ENCODE assay signal across 7 mouse cellular contexts in genomic region chr5:52617711-52618347, GRCm38 (mm10). TPM values are rescaled to one million over a fixed set of nuclear protein-coding genes. Genes with fewer than 3 reads are reported as not detected.
A peak's percentile ranks its signal among the peaks of the same experiment; 100 is the strongest.
DNase-seq lines count a peak whose midpoint lies in the region; ATAC-seq and TF ChIP-seq lines count a peak whose summit lies in the region.

No protein-coding gene starts in this region.

- 46% methylated on average over 9 of the region's 9 CpGs for WGBS in embryonic facial prominence, embryonic 15.5 days
- whole genome bisulfite sequencing in intestine, embryonic 15.5 days = 49% methylated on average over 9 of the region's 9 CpGs
- 36% methylated on average over 9 of the region's 9 CpGs for WGBS in neural tube, embryonic 13.5 days

- no peak overlapping the region for H3K9ac ChIP-seq in embryonic facial prominence, embryonic 15.5 days
- H3K9ac ChIP-seq in intestine, embryonic 15.5 days = peak overlapping the region; percentile 4; the same call in 1 of the 2 replicates
- peak overlapping the region; percentile 66 for H3K9ac ChIP-seq in neural tube, embryonic 13.5 days

- no peaks in the 10 kb centered on the region for H3K9me3 ChIP-seq in embryonic facial prominence, embryonic 15.5 days (replicated peaks)
- no peaks in the 10 kb centered on the region for H3K9me3 ChIP-seq in intestine, embryonic 15.5 days
- H3K9me3 ChIP-seq in neural tube, embryonic 13.5 days = no peaks in the 10 kb centered on the region

- intact Hi-C loops in left cerebral cortex, adult 2 months (cut with DNase I) = loop anchor here (2.0 kb wide), 1 partner anchor 51 kb away; the partner anchor contains the start of gene Lgi2
- intact Hi-C loops in left cerebral cortex, postnatal 36 days (cut with DNase I) = loop anchor here (5.0 kb wide), 1 partner anchor 51 kb away; the partner anchor contains the start of gene Lgi2
- intact Hi-C loops in gastrocnemius, postnatal 14 days (cut with DNase I; ENCODE audit: low total_unique reads) = no loop called here

- peak overlapping the region; percentile 69 for H3K4me2 ChIP-seq in embryonic facial prominence, embryonic 15.5 days (replicated peaks)
- peak overlapping the region; percentile 76 for H3K4me2 ChIP-seq in intestine, embryonic 15.5 days (replicated peaks)
- peak overlapping the region; percentile 74 for H3K4me2 ChIP-seq in neural tube, embryonic 13.5 days

- H3K27me3 ChIP-seq in embryonic facial prominence, embryonic 15.5 days = no peaks in the 10 kb centered on the region
- no peaks in the 10 kb centered on the region for H3K27me3 ChIP-seq in intestine, embryonic 15.5 days (replicated peaks)
- H3K27me3 ChIP-seq in neural tube, embryonic 13.5 days = peaks cover 5% of the 10 kb centered on the region; the same call in 1 of the 2 replicates

- H3K27ac ChIP-seq in left cerebral cortex, adult 2 months = peak overlapping the region; percentile 76
- peak overlapping the region; percentile 73; the same call in 1 of the 2 replicates for H3K27ac ChIP-seq in embryonic facial prominence, embryonic 15.5 days (replicated peaks)
- H3K27ac ChIP-seq in intestine, embryonic 15.5 days = peak overlapping the region; percentile 76
- peak overlapping the region; percentile 88 for H3K27ac ChIP-seq in neural tube, embryonic 13.5 days (replicated peaks)

- H3K4me3 ChIP-seq in left cerebral cortex, adult 2 months = no peak overlapping the region
- peak overlapping the region; percentile 39 for H3K4me3 ChIP-seq in embryonic facial prominence, embryonic 15.5 days (replicated peaks)
- H3K4me3 ChIP-seq in intestine, embryonic 15.5 days (replicated peaks) = peak overlapping the region; percentile 32
- H3K4me3 ChIP-seq in neural tube, embryonic 13.5 days = peak overlapping the region; percentile 39

- peaks cover 43% of the 10 kb centered on the region for H3K4me1 ChIP-seq in embryonic facial prominence, embryonic 15.5 days
- H3K4me1 ChIP-seq in intestine, embryonic 15.5 days (replicated peaks) = peaks cover 32% of the 10 kb centered on the region
- peaks cover 37% of the 10 kb centered on the region for H3K4me1 ChIP-seq in neural tube, embryonic 13.5 days (replicated peaks)

- no peak for DNase-seq in left cerebral cortex, adult 2 months (ENCODE audit: extremely low spot score in 1 of 2, low spot score in 2 of 2)
- no peak for DNase-seq in left cerebral cortex, postnatal 36 days (ENCODE audit: low spot score in 2 of 2)
- no peak for DNase-seq in gastrocnemius, postnatal 14 days
- DNase-seq in testis, postnatal 10 days (ENCODE audit: low spot score) = no peak

- ATAC-seq in embryonic facial prominence, embryonic 15.5 days (ENCODE audit: insufficient number of reproducible peaks, low FRiP score, low TSS enrichment, low read depth) = peak; percentile 56
- ATAC-seq in intestine, embryonic 15.5 days = 0 out of 2 replicates have a peak, but pooled peaks have one; percentile 16
- peak; percentile 67 for ATAC-seq in neural tube, embryonic 13.5 days (ENCODE audit: low read depth)

- H3K36me3 ChIP-seq in embryonic facial prominence, embryonic 15.5 days = no peaks in the 10 kb centered on the region
- no peaks in the 10 kb centered on the region for H3K36me3 ChIP-seq in intestine, embryonic 15.5 days
- H3K36me3 ChIP-seq in neural tube, embryonic 13.5 days = no peaks in the 10 kb centered on the region

- TF ChIP-seq CTCF in left cerebral cortex, adult 2 months (IDR thresholded peaks at IDR 0.05) = no peak

RNA-seq across cellular contexts. Expression of gene Lgi2, which starts 51.6 kb away (rescaled TPM):
- total RNA-seq in left cerebral cortex, adult 2 months (2021) = 10 to 100 TPM; 47.0 to 51.3 TPM
- total RNA-seq in left cerebral cortex, postnatal 36 days (2021) = 10 to 100 TPM; 52.5 to 56.3 TPM
- 7.5 and 7.6 TPM in 2 replicates for polyA plus RNA-seq in embryonic facial prominence, embryonic 15.5 days (2015; fragmentation: Nextera tagmentation; extraction: Ambion mirVana)
- polyA plus RNA-seq in intestine, embryonic 15.5 days (2015; fragmentation: Nextera tagmentation; extraction: Ambion mirVana) = 8.5 and 9.4 TPM in 2 replicates
- 3.1 and 3.4 TPM in 2 replicates for polyA plus RNA-seq in neural tube, embryonic 13.5 days (2015; fragmentation: Nextera tagmentation; extraction: Ambion mirVana)
- 1 to 10 TPM; 2.6 to 3.5 TPM for total RNA-seq in gastrocnemius, postnatal 14 days (2021)

RNA-seq across cellular contexts. Expression of gene Sepsecs, which starts 51.7 kb away (rescaled TPM):
- total RNA-seq in left cerebral cortex, adult 2 months (2021) = 10 to 100 TPM; 10.9 to 11.7 TPM
- total RNA-seq in left cerebral cortex, postnatal 36 days (2021) = 10 to 100 TPM in 1 of 2 experiments, 1 to 10 TPM in 1; 9.4 to 12.2 TPM
- 8.7 and 8.9 TPM in 2 replicates for polyA plus RNA-seq in embryonic facial prominence, embryonic 15.5 days (2015; fragmentation: Nextera tagmentation; extraction: Ambion mirVana)
- 11.5 and 12.4 TPM in 2 replicates for polyA plus RNA-seq in intestine, embryonic 15.5 days (2015; fragmentation: Nextera tagmentation; extraction: Ambion mirVana)
- polyA plus RNA-seq in neural tube, embryonic 13.5 days (2015; fragmentation: Nextera tagmentation; extraction: Ambion mirVana) = 6.1 and 6.3 TPM in 2 replicates
- total RNA-seq in gastrocnemius, postnatal 14 days (2021) = 1 to 10 TPM; 5.6 to 5.9 TPM

Comparison
In these comparisons a context has a peak if more than half of its experiments do, and no peak if none do; other contexts are left out.
1. ATAC-seq: peak in every context shown above with its lines; median percentile 67 in neural tube, embryonic 13.5 days; 56 in embryonic facial prominence, embryonic 15.5 days; 16 in intestine, embryonic 15.5 days.
2. RNA of gene Lgi2, which starts 51.6 kb away (total RNA-seq): 52.5 to 56.3 TPM in left cerebral cortex, postnatal 36 days and 47.0 to 51.3 TPM in left cerebral cortex, adult 2 months; 2.6 to 3.5 TPM in gastrocnemius, postnatal 14 days; every median in the first group is over 10 times any median in the second.
3. Peak in every context shown above with its lines, with median percentiles within 50 percentile points of each other: H3K27ac ChIP-seq and H3K4me2 ChIP-seq.